Mouse (Mus musculus) mouse embryonic stem cell (cell line): ENCODE measurements at regions not wholly inside any gene's neighbourhood (a gene's known extent, or its start where the extent isn't known, plus 50 kb on each side); places are given as distances from the start of the nearest gene placed in this dataset.

ENCODE experiments used
- in situ Hi-C, 2 experiments: fragments of 300-500 bp; cut with MboI; formaldehyde crosslinking; loops; 1 replicate in 1 of 2; 3 replicates in 1 of 2; pipeline ENCODE4 v1.14.3; 2019 to 2020; ENCODE audit warnings: low sequenced_read_pairs in 2 of 2, low pct_unique_long_range_greater_than_20kb in 1 of 2, mixed read lengths in 1 of 2; ENCODE audit not compliant: unreplicated experiment in 1 of 2

DNA sequence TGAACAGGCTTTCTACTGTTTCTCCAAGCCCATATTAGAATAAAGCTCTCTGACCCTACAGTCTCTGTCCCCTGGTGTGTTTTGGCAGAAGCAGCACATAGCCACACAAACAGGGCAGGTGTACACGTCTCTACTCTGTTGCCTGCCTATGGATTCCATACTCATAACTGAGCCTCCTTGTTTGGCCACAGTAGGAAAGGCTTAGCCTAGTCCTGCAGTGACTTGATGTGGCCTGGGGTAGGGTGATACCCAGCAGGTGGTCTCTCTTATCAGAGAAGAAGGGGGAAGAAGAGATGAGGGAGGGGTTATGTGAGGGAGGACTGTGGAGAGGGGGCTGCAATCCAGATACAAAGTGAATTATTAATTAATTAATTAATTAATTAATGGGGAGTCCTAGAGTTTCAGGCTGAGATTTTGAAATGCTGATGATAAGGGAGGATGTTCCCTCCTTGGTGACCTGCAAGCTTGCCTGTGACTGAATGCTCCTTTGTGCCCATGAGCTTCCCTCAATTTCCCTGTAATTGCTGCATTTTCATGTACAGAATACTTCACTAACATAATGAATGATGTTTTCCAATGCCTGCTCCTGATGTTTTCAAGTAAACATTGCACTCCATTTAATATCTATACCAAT is 402.7 kb upstream of the Lrrc3b start:
- in situ Hi-C loops, result no loop called here

DNA sequence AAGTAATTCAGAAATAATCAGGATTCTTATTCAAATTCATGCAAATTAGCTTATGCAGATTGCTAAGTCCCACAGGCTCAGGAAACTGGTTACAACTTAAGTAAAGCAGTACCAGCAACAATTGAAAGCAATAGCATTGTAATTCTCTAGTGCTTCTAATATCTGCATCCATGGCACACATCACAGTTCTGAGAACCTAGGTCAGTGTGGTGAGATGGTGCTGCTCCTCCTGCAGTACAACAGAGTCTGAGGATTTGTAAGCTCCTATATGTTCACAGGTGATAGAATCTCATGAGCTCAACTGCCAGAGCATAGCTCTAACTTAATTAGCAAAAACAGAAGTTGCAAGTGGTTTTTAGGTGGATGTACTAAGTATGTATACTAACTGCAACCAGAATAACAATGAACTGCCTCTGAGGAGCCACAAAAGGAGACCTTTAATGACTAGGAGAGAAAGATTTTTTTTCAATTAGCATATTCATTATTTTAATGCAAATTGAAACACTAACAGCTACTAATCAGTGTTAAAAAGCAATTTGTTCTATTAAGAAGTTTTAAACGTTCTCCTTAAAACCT is 403.3 kb upstream of the Lrrc3b start:
- in situ Hi-C loops, result no loop called here

DNA sequence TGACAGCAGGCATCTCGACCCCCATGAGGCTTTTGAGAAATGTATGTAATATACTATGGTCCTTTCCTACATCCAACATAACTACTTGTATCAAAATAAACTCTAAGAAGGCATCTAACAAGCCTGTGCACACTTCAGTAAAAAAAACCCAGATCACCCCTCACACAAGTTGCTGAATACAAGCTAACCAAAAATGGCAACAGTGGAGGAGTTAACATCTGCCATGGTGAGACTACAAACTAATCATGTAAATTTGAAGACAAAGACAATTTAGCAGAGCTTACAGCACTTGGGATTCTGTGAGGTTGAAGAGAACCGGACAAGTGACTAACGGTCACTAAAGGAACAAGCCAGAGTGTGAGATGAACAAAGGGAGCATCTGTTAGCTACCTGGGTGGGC is 380.6 kb upstream of the Ngly1 start:
- in situ Hi-C loops, result no loop called here

DNA sequence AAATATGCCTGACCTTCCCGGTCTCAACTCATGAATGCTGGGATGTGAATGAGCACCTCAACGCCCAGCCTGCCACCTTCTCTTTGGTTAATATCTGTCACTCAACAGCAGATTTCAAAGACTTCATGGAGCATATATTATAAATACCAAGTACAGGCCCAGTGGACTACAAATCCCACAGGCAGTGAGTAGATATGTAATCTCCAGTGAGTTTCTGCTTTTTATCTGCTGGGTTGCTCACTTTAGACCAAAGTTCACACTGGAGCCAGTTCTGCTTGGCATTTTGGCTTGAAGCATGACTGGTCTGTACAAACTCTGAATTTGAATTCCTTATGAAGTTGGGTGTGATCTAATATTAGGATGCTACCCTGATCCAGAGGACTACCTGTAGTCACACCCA is 377.1 kb upstream of the Ngly1 start:
- in situ Hi-C loops, result no loop called here

DNA sequence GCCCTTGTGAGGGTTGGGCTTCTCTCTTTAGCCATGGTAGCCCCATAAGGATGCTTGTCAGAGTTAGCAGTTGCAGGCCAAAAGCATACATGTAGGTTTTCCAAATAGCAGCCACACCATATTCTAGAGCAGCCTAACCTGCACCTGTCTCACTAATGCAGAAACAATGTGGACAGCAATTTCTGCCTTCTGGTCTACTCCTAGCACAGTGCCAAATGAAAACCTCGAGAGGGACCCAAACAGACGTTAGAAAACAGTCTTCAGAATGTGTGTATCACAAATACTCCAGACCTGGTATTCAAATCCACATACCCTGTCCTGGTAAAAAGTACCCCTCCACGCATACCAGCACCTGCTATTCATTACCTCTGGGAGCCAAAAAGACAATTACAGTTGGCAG is 368.9 kb upstream of the Ngly1 start:
- in situ Hi-C loops, result loop anchor here in 1 of 2 experiments (25.0 kb wide), 1 partner anchor 518 kb away; no protein-coding TSS in a partner anchor

DNA sequence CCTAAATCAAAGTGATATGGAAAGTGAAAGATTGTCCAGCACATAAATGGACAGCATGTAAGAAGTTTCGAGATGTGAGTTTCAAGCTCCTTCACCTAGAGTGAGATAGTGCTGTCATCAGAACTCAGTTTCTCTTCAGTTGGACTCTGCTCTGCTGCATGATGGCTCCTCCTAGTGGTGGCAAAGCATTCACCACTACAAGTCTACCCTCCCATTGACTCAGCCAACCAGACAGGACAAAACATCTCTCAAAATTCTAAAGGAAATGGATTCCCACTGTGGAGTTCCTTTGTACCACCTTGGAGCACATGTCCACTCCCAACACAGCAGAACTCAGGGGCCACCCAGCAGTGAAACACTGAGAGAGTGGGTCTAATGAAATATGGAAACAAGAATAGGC is 367.8 kb upstream of the Ngly1 start:
- in situ Hi-C loops, result loop anchor here in 1 of 2 experiments (25.0 kb wide), 1 partner anchor 519 kb away; no protein-coding TSS in a partner anchor

DNA sequence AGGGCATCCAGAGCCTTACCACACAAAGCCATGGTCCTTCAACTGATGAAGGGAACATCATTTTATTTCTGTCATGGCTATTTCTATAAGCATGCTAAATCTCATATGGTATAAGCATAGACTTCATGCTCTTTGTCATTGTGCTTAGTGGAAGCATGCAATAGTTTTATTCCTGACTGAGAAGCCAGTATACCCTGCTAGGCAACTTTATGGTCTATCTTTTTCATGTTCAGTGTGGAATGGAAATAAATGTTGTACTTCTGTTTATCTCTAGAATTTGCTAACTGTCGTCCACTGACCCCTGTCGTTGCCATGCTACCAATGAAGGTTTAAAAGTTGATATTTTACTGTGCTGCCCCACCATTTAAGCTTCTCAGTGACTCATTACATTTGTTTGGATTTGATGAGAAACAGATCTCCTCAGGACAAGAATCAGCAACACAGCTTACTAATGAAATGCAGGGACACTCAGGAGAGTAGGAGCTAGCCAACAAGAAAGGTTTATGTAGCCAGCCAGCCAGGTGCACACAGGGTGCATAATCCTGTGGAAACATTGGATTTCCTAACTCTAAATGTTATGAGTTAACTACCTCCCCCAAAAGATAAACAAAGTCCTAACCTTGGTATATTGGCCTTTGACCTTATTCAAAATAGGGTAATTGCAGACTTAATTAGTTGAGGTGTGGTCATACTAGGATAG is 364.3 kb upstream of the Ngly1 start:
- in situ Hi-C loops, result loop anchor here in 1 of 2 experiments (25.0 kb wide), 1 partner anchor 522 kb away; no protein-coding TSS in a partner anchor

DNA sequence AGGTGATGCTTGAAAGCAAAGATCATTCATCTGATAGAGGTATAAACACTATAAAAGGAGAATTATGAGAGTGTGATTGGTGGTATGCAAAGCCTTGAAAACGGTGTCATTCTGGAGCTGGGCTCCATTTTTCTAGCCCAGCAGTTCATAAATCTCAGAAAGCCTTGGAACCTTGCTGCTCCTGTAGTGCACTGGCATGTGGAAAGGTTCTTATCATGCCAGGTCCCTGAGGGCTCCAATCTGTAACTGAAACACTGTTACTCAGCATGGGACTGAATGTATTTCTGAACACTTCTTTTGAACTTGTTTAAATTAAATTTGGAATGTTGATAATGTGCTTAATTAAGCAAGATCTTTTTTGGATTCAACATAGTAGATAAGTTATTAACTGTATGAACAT is 352.0 kb upstream of the Ngly1 start:
- in situ Hi-C loops, result loop anchor here in 1 of 2 experiments (25.0 kb wide), 1 partner anchor 535 kb away; no protein-coding TSS in a partner anchor

DNA sequence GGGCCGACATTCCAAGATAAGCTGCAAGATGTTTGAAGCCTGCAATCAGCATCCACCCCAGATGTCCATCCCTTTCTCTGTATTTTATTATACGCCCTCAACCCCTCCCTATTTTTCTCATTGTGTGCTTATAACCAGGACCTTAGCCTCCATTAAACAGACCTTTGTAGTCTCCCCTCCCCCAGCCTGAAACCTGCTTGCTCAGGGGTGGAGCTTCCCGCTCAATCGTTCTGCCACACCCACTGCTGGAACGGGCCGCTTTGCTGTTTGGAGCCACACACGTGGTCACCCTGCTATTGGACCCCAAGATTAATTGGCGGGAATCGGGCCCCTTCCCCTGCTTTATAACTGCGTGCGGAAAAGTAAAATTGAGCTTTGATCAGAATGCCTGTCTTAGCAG is 342.7 kb upstream of the Ngly1 start:
- in situ Hi-C loops, result loop anchor here in 1 of 2 experiments (25.0 kb wide), 1 partner anchor 281 kb away; no protein-coding TSS in a partner anchor

DNA sequence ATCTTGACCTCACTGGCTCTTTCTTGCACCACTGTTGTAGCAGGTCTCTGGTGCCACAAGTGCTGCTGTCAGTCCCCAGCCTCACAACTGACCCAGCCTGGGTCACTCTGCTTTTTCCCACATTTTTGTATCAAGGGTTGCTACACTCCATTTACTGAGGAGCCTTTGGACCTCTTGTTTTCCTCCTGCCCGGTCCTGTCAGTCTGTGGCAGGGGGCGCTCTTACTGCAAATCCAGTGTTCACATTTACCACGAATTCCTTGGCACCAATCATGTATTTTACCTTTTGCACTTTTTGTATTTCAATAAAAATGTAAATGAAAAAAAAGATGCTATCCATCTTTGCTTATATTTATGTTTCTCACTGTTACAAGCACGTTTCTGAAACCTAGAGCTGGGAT is 335.9 kb upstream of the Ngly1 start:
- in situ Hi-C loops, result loop anchor here in 1 of 2 experiments (25.0 kb wide), 1 partner anchor 274 kb away; no protein-coding TSS in a partner anchor

DNA sequence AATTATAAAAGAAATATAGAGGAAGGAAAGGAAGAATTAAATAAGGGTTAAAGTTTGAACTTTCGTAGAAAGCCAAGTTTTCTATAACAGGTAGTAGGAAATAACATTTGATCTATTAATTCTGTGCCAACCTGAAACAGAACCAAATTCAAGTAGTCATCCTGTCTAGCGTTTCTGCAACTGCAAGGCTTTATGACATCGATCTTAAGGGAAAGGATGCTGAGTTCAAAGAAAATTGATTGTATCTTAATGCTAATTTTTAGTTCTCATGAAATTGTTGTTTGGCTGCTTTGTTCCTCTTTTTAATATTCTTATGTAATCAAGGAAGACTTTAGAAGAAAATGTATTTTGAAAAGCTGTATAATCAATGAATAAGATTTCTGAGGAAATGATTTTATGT is 334.9 kb upstream of the Ngly1 start:
- in situ Hi-C loops, result loop anchor here in 1 of 2 experiments (25.0 kb wide), 1 partner anchor 273 kb away; no protein-coding TSS in a partner anchor

DNA sequence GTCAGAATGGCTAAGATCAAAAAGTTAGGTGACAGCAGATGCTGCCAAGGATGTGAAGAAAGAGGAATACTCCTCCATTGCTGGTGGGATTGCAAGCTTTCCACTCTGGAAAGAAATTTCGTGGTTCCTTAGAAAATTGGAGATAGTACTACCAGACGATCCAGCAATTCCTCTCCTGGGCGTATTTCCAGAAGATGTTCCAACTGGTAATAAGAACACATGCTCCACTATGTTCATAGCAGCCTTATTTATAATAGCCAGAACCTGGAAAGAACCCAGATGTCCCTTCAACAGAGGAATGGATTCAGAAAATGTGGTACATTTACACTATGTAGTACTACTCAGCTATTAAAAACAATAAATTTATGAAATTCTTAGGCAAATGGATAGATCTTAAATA is 324.4 kb upstream of the Ngly1 start:
- in situ Hi-C loops, result loop anchor here in 1 of 2 experiments (25.0 kb wide), 1 partner anchor 263 kb away; no protein-coding TSS in a partner anchor

DNA sequence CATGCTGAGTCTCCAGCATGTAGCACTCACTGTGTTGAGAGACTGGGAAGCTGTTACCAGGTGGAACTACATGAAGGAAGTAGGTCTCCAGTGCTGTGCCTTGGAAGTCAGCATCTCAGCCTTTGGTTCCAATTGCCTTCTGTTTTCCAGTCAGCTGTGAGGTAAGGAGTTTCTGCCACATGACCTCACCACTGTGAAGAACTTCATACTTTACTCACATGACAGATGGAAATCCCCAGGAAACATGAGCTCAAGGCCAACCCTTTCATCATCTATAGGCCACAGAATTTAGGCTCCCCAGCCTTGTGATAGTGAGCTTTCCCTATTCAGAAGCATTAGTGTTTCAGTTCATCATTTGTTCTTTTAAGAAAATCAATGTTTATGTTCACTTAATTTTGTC is 314.4 kb upstream of the Ngly1 start:
- in situ Hi-C loops, result no loop called here

DNA sequence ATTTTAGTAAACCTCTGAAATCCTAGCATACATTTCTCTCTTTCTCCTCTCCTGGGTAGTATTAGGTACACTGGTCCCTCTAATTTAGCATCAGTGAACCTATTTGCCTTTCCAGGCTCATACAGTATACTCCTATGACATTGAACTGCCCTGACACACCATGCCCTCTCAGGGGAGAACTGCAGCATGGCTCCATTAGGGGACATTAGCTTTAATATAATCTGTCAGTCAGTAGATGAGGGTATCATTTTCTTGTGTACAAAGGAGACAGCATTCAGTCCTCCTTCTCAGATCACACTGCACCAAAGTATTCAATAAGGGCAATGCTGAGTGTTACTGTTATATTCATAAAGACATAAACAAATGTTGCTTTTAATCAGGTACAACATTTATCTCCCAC is 278.8 kb upstream of the Ngly1 start:
- in situ Hi-C loops, result no loop called here

DNA sequence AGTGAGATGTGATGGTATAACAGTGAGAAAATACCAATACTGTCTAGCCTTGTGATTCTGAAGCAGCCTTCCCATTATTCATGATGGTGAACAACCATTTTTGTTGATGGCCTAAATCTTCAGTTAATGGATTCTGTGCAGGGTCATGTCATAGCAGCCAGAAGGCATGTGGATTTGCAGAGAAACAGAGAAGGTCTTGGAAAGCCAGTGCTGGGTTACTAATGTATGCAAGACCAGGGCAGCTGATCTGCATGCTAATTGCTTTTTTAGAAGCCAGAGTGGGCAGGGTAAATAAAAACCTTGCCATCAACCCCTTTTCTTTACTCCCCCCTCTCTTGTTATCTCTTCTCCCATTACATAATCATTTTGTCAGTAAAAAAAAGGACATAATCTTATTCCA is 278.3 kb upstream of the Ngly1 start:
- in situ Hi-C loops, result no loop called here

DNA sequence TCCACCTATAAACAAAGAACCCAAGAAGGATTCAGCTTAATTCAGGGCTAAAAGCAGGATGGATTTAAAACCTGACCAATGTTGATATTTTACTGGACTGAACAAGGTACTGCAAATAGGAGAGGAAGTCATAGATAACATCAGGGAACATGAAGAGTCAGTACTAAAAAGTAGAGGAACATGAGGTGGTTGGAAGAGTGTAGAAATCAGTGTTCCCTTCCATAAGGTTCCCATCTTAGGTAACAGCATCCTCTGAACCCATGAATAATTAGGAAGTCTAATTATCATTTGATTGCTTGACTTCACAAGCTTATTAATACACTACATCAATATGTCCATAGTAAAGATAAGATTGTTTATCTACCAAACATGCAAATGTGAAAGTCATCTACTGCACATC is 277.8 kb upstream of the Ngly1 start:
- in situ Hi-C loops, result no loop called here

DNA sequence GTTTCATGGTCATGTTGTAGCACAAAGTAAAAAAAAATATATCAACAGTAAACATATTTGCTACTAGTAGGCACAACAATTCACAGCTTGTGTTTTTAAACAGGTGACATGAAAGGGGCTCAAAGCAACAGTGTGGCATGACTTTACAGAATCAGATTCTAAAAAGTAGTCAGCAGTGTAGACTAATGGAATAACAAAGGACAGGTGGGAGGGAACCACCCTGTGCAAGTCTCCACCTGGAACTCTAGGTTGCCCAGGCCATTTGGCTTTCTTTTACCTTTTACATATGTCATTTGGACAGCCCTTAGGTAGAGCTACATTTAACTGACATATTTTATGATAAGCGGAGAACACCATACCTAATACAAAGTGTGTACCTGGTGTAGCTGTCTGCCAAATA is 271.7 kb upstream of the Ngly1 start:
- in situ Hi-C loops, result no loop called here

DNA sequence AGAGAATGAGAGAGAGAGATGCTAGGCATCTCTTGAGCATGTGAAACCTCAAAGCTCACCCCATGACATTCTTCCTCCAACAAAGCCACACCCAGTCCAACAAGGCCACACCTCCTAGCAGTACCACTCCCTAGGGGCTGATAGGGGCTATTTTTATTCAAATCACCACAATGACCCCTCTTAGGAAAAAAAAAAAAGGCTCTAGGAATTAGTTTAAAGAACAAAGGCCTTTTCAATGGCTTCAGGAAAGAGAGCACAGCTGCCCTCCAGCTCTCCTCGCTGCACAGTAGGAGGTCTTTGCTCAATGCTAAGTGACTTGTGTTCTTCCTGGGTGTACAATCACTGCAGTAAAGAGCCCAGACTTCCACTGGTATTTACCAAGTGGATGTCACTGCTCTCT is 270.8 kb upstream of the Ngly1 start:
- in situ Hi-C loops, result no loop called here

DNA sequence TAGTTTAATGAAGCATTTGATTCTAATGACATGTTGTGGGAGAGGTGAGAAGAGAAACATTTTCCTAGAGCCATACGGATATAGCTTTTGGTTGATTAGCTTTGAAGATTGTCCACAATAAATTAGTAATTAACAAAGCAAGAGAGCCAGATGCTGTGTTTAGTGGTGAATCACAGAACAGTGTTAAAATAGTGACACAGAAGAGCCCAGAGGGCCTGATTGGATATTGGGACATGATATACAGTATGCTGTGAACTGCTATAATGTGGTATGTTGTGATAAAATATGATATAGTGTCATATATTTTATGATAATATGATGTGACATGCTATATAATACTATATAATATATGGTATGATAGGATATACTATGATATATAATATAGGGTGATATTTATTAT is 243.7 kb upstream of the Ngly1 start:
- in situ Hi-C loops, result no loop called here
